Mouse (Mus musculus) intestine, embryonic 14.5 days (tissue): Measurements from ENCODE around the gene Ostf1. TPM values are rescaled to one million over a fixed set of nuclear protein-coding genes. Genes with fewer than 3 reads are reported as not detected.
A peak's percentile ranks its signal among the peaks of the same experiment; 100 is the strongest.

ENCODE experiments used
- ATAC-seq: fragments of 200-750 bp; cut with Nextera tagmentation; replicated peaks from 2 replicates; pipeline ENCODE4 v1.8.0; 2017; ENCODE audit warnings: low read depth, moderate number of reproducible peaks, moderate TSS enrichment, moderate library complexity; ENCODE audit not compliant: low FRiP score, low TSS enrichment
- DNase-seq: peaks from one replicate; pipeline ENCODE4 v3.0.0-alpha.2; 2018; ENCODE audit warnings: low spot score
- H3K27ac ChIP-seq: fragments of 300-500 bp; sonication (generic); 2 replicates; pipeline ENCODE4 v1.5.1; 2014; ENCODE audit warnings: low read depth, mild to moderate bottlenecking, control low read depth
- H3K27me3 ChIP-seq: fragments of 300-500 bp; sonication (generic); replicated peaks from 2 replicates; pipeline ENCODE4 v1.6.1; 2014; ENCODE audit warnings: low read length, control low read depth; ENCODE audit not compliant: control insufficient read depth, insufficient read depth
- H3K36me3 ChIP-seq: fragments of 300-500 bp; sonication (generic); 2 replicates; pipeline ENCODE4 v1.6.1; 2014; ENCODE audit warnings: low read length, control low read depth; ENCODE audit not compliant: control insufficient read depth, insufficient read depth
- H3K4me1 ChIP-seq: fragments of 300-500 bp; sonication (generic); replicated peaks from 2 replicates; pipeline ENCODE4 v1.6.1; 2014; ENCODE audit warnings: low read length, control low read depth, mixed read lengths; ENCODE audit not compliant: control insufficient read depth, insufficient read depth
- H3K4me2 ChIP-seq: fragments of 300-500 bp; sonication (generic); 2 replicates; pipeline ENCODE4 v1.6.1; 2014; ENCODE audit warnings: low read length
- H3K4me3 ChIP-seq: fragments of 300-500 bp; sonication (generic); 2 replicates; pipeline ENCODE4 v1.5.1; 2014; ENCODE audit warnings: low read depth, low read length, control low read depth, mixed read lengths
- H3K9ac ChIP-seq: fragments of 300-500 bp; sonication (generic); 2 replicates; pipeline ENCODE4 v1.6.1; 2014; ENCODE audit warnings: mild to moderate bottlenecking, low read length
- H3K9me3 ChIP-seq: fragments of 300-500 bp; sonication (generic); 2 replicates; pipeline ENCODE4 v1.6.1; 2016; ENCODE audit warnings: low read length, control low read depth; ENCODE audit not compliant: control insufficient read depth
- WGBS: fragments of 180-500 bp; shearing (Covaris S2); extraction: QIAGEN DNeasy Blood & Tissue Kit; methylation state at CpG from one replicate; pipeline ENCODE4 v1.1.7; 2014; 5-methylcytosine and 5-hydroxymethylcytosine counted together
- polyA plus RNA-seq: library from polyadenylated mRNA; unstranded; fragments of >200 nt; fragmentation: Nextera tagmentation; extraction: Ambion mirVana; gene quantifications from 2 replicates; pipeline ENCODE4 v1.2.1, GENCODE M21; 2014

Ostf1 gene
- polyA plus RNA-seq, 1 experiment from 2014 or later: 68.9 TPM

DNA sequence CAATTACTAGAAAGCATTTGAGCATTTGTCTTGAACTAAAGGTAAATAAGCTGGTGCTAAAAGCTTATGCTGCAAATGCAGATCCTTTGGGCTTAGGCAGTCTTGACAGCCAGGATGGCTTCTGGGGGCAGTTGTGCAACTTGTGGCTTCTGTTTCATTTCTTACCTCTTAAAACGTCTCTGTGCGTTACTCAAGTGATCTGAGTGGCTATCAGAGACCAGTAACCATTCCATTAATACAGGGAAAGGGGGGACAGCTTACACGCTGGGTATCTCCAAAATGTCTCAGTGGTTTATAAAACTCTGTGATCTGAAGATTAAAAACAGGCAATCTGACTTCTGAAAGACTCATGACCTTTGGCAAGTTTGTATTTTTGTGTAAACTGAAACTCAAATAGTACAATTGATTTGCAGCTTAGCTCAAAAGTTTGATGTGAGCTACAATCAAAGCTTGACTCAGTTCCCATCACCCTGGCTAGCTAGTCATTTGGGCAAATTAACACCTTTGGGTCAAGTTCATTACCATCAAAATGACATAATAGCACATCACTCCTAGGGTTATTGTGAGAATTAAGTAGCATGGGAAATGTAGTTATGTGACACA, 62.7 kb downstream of the Ostf1 start:
- no peaks in the 10 kb centered on the region for H3K9me3 ChIP-seq
- H3K27me3 ChIP-seq: no peaks in the 10 kb centered on the region
- WGBS: 69% methylated on average over 3 of the region's 3 CpGs
- no peak overlapping the region for H3K9ac ChIP-seq
- DNase-seq: peak; percentile 36
- no peak overlapping the region for H3K4me2 ChIP-seq
- H3K36me3 ChIP-seq: no peaks in the 10 kb centered on the region
- H3K4me3 ChIP-seq: no peak overlapping the region
- H3K4me1 ChIP-seq: no peaks in the 10 kb centered on the region; the same call in 1 of the 2 replicates
- ATAC-seq: no peak
- no peak overlapping the region for H3K27ac ChIP-seq

DNA sequence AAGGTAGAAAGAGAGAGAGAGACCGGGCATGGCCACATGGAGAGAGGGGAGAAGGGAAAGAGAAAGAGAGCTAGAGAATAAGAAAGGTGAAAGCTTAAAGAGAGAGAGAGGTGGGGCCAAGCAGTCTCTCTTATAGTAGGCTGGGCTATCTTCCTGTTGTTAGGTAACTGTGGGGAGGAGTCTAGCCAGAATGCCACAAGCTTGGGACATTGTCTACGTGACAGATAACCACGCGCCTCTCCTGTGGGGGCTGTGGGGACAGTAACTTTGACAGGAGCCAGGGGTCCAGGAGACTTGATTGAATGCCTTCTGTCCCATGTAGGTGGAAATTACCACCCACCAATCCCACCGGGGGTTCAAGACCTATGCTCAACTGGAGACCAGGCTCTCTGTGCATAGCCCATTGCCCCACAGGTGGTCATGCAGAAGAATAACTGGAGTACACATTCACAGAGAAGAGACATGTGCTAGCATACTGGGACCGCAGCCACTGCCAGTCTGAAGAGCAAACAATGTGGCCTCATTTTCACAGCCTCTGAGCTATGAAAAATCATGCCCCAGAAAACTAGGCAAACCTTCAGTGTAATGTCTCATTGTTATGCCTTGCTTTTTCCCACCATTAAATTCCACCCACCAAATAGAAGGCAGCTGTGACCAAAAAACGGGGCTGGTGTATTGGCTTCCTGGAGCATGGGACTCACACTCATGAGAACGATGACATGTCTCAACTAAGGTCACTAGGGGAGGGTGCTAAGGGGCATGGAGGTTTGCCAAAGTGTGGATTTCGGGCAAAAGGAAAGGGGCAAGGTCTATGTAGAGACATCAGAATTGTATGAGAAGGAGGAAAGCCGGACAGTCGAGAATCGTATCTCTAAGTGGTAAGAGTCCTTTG, 63.4 kb downstream of the Ostf1 start:
- H3K9ac ChIP-seq: no peak overlapping the region
- no peak overlapping the region for H3K27ac ChIP-seq
- no peak for ATAC-seq
- no peak overlapping the region for H3K4me2 ChIP-seq
- H3K36me3 ChIP-seq: no peaks in the 10 kb centered on the region
- H3K4me1 ChIP-seq: no peaks in the 10 kb centered on the region
- 90% methylated on average over 12 of the region's 12 CpGs for WGBS
- no peak overlapping the region for H3K4me3 ChIP-seq
- no peaks in the 10 kb centered on the region for H3K9me3 ChIP-seq
- DNase-seq: peak; percentile 18
- H3K27me3 ChIP-seq: no peaks in the 10 kb centered on the region

DNA sequence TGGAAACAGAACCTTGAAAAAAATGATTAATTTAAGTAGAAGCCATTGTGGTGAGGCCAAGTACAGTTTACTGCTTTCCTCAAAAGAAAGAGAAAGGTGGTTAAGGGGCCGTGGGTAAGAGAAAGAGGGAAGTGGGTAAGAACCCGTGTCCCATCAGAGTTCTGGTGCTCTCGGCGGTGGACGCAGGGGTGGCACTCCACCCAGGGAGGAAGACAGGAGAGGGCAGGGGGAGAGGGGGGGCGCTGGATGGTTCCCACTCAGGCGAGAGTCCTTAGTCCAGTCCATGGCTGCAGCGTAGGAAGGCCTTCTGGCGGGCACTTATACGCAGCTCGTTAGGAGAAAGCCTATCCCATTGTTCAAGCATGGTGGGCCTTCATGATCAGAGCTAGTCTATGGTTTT, 64.1 kb downstream of the Ostf1 start:
- DNase-seq: peak; percentile 13
- no peak overlapping the region for H3K9ac ChIP-seq
- no peak overlapping the region for H3K27ac ChIP-seq
- no peaks in the 10 kb centered on the region for H3K9me3 ChIP-seq
- no peak overlapping the region for H3K4me2 ChIP-seq
- H3K4me1 ChIP-seq: no peaks in the 10 kb centered on the region
- WGBS: 90% methylated on average over 11 of the region's 11 CpGs
- no peaks in the 10 kb centered on the region for H3K36me3 ChIP-seq
- no peaks in the 10 kb centered on the region for H3K27me3 ChIP-seq
- H3K4me3 ChIP-seq: no peak overlapping the region
- ATAC-seq: no peak

DNA sequence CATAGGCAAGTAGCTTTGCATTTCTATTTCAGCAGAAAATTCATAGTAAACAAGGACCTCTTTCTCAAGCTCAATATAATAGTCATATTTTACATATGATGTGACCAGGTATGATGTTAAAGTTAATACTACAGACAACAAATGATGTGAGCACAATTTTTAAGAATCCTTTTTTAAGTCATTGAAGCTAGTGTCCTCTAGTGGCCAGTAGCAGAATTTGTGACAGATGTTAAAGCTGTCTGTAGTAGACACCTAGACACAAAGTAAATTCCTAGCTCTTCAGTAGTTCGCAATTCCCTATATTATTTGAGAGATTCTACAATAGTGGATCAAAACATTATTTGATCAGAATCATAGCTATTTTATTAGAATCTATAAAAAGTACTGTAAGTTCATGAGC, 73.9 kb downstream of the Ostf1 start:
- DNase-seq: no peak
- WGBS: 85% methylated on average over 1 of the region's 1 CpGs
- no peaks in the 10 kb centered on the region for H3K27me3 ChIP-seq
- H3K9ac ChIP-seq: no peak overlapping the region
- no peak overlapping the region for H3K27ac ChIP-seq
- no peaks in the 10 kb centered on the region for H3K9me3 ChIP-seq
- no peak overlapping the region for H3K4me3 ChIP-seq
- H3K36me3 ChIP-seq: no peaks in the 10 kb centered on the region
- no peaks in the 10 kb centered on the region for H3K4me1 ChIP-seq
- H3K4me2 ChIP-seq: no peak overlapping the region
- no peak for ATAC-seq

DNA sequence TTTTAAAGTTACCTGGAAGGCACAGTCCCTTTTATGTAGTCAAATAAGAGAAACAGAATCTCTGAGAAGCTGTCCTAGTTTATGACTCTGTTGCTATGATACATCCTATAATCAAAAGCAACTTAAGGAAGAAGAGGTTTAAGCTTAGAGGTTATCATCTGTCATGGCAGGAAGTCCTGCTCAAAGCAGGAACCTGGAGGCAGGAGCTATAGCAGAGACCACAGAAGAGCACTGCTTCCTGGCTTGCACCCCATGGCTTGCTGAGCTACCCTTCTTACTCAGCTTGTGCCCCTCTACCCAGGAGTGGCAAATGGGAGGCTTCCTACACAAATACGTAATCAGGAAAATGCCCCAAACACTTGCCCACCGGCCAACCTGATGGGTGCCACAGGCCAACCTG, 76.0 kb downstream of the Ostf1 start:
- Histone ChIP-seq H3K4me3 (no peak overlapping the region), H3K4me1 (no peaks in the 10 kb centered on the region), H3K4me2 (no peak overlapping the region), H3K9me3 (no peaks in the 10 kb centered on the region), H3K9ac (no peak overlapping the region), H3K27me3 (no peaks in the 10 kb centered on the region), H3K36me3 (no peaks in the 10 kb centered on the region), H3K27ac (no peak overlapping the region)
- 90% methylated on average over 2 of the region's 2 CpGs for WGBS
- ATAC-seq (no peak), DNase-seq (no peak)

DNA sequence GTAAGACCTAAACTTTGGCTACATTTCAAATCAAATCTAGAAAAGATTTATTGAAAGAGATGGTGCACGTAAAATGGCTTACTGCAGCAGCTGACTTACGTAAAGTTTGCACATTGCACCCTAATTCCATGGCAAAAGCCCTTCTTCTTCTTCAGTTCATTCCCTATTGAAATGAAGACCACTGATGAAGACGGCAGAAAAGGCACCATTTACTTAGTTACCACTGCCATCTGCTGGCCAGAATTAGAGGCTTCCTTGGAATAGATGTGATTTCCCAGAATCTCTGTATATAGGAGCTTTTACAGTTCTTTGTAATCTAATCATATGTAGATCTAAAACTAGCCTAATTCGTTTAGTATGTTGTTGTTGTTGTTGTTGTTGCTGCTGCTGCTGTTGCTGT, 83.0 kb downstream of the Ostf1 start:
- Histone ChIP-seq H3K27me3 (no peaks in the 10 kb centered on the region), H3K4me3 (no peak overlapping the region), H3K4me1 (no peaks in the 10 kb centered on the region), H3K36me3 (no peaks in the 10 kb centered on the region), H3K4me2 (no peak overlapping the region), H3K27ac (no peak overlapping the region), H3K9ac (no peak overlapping the region), H3K9me3 (no peaks in the 10 kb centered on the region)
- DNase-seq (peak; percentile 76), ATAC-seq (peak; percentile 55)
- 12% methylated on average over 4 of the region's 4 CpGs for WGBS

Other genes starting within 250 kb of the Ostf1 start
- 9.6 and 10.1 TPM in 2 replicates for gene Nmrk1, start 127 bp upstream of the Ostf1 start, polyA plus RNA-seq
- 23.6 and 27.8 TPM in 2 replicates for gene Carnmt1, start 38.9 kb upstream of the Ostf1 start, polyA plus RNA-seq
- 34.1 and 34.3 TPM in 2 replicates for gene D030056L22Rik, start 81.4 kb upstream of the Ostf1 start, polyA plus RNA-seq
- gene Trpm6, start 118.2 kb upstream of the Ostf1 start, polyA plus RNA-seq: 0.11 and 0.15 TPM in 2 replicates